Mouse (Mus musculus): ENCODE data around the gene Prdx2. TPM values are rescaled to one million over a fixed set of nuclear protein-coding genes. Genes with fewer than 3 reads are reported as not detected.

Prdx2 gene
- total RNA-seq, 1 experiment = 328 TPM

DNA sequence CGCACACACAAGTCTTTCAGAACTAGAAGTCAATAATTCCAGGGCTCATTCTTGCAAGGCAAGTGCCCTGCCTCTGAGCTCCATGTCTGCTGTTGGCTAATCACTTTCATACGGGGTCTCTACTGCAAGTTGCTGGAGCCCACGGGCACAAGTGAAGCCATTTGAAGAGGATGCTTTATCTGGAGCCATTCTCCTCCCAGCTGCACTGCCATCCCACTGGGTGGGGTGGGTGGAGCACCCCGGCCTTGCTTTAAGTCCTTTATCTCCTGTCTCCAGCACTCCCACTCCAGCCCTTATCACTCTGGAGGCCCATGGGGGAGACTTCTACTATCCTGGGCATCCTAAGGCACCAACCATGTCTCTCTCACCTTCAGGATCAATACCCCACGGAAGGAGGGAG, 1.5 kb downstream of the Prdx2 start:
- no peak for TF ChIP-seq ZNF384 (IDR thresholded peaks at IDR 0.05; ENCODE audit: low read depth, low read length)
- no peak for TF ChIP-seq MAFK (IDR thresholded peaks at IDR 0.05; ENCODE audit: insufficient read depth, low read depth, low read length)
- no peak for TF ChIP-seq HCFC1 (IDR thresholded peaks at IDR 0.05; ENCODE audit: borderline replicate concordance, insufficient read depth, low read length)
- no peak for TF ChIP-seq CHD2 (IDR thresholded peaks at IDR 0.05; ENCODE audit: low read depth, low read length)
- no peak for TF ChIP-seq ZC3H11A (IDR thresholded peaks at IDR 0.05; ENCODE audit: borderline replicate concordance, low read depth, low read length)
- no peak overlapping the region for H3K27ac ChIP-seq (ENCODE audit: insufficient read depth, low read depth, low read length, poor library complexity, severe bottlenecking)
- no peaks in the 10 kb centered on the region for H3K9me3 ChIP-seq (ENCODE audit: control insufficient read depth, insufficient read depth, low read depth, low read length)
- no peak overlapping the region for H3K9ac ChIP-seq (ENCODE audit: insufficient read depth, low read depth, low read length, poor library complexity, severe bottlenecking)
- peaks cover 4 to 16% of the 10 kb centered on the region in 2 experiments; a peak in 3 of 4 replicates for H3K4me1 ChIP-seq (ENCODE audit: control insufficient read depth in 2 of 2, insufficient read depth in 2 of 2, low read length in 2 of 2, poor library complexity in 1 of 2)
- peaks cover 15% of the 10 kb centered on the region for H3K36me3 ChIP-seq (ENCODE audit: control insufficient read depth, insufficient read depth, low read length, poor library complexity, severe bottlenecking)
- peak overlapping the region in 1 of 2 experiments; percentile 96; a peak in 1 of 4 replicates for H3K4me3 ChIP-seq (ENCODE audit: insufficient read depth in 1 of 2, low read depth in 1 of 2, low read length in 2 of 2, poor library complexity in 1 of 2, severe bottlenecking in 1 of 2)
- no peak for DNase-seq (ENCODE audit: low read depth, low spot score)
- in situ Hi-C loops (cut with MboI; ENCODE audit: low sequenced_read_pairs in 2 of 2, unreplicated experiment in 2 of 2) = loop anchor here in 1 of 2 experiments (25.0 kb wide), 1 partner anchor 441 kb away; no protein-coding TSS in a partner anchor

- no peak for DNase-seq (ENCODE audit: low read depth, low spot score)
- Histone ChIP-seq H3K4me1 (ENCODE audit: control insufficient read depth in 2 of 2, insufficient read depth in 2 of 2, low read length in 2 of 2, poor library complexity in 1 of 2) (peaks cover 4 to 7% of the 10 kb centered on the region in 2 experiments; a peak in 1 of 4 replicates), H3K27ac (ENCODE audit: insufficient read depth, low read depth, low read length, poor library complexity, severe bottlenecking) (no peak overlapping the region), H3K9ac (ENCODE audit: insufficient read depth, low read depth, low read length, poor library complexity, severe bottlenecking) (no peak overlapping the region), H3K36me3 (ENCODE audit: control insufficient read depth, insufficient read depth, low read length, poor library complexity, severe bottlenecking) (peaks cover 15% of the 10 kb centered on the region), H3K9me3 (ENCODE audit: control insufficient read depth, insufficient read depth, low read depth, low read length) (no peaks in the 10 kb centered on the region), H3K4me3 (ENCODE audit: insufficient read depth in 1 of 2, low read depth in 1 of 2, low read length in 2 of 2, poor library complexity in 1 of 2, severe bottlenecking in 1 of 2) (no peak overlapping the region)
- no peak for TF ChIP-seq HCFC1 (IDR thresholded peaks at IDR 0.05; ENCODE audit: borderline replicate concordance, insufficient read depth, low read length)
- TF ChIP-seq ZC3H11A (IDR thresholded peaks at IDR 0.05; ENCODE audit: borderline replicate concordance, low read depth, low read length) = no peak
- TF ChIP-seq CHD2 (IDR thresholded peaks at IDR 0.05; ENCODE audit: low read depth, low read length) = no peak
- no peak for TF ChIP-seq MAFK (IDR thresholded peaks at IDR 0.05; ENCODE audit: insufficient read depth, low read depth, low read length)
- TF ChIP-seq ZNF384 (IDR thresholded peaks at IDR 0.05; ENCODE audit: low read depth, low read length) = no peak
- in situ Hi-C loops (cut with MboI; ENCODE audit: low sequenced_read_pairs in 2 of 2, unreplicated experiment in 2 of 2) = loop anchor here in 1 of 2 experiments (25.0 kb wide), 1 partner anchor 439 kb away; no protein-coding TSS in a partner anchor
Measured at GRCm38 (mm10) chr8:84973079-84973478, 3.7 kb downstream of the Prdx2 start.

GRCm38 (mm10) chr8:84973803-84974542, 4.6 kb downstream of the Prdx2 start:
- Histone ChIP-seq H3K36me3 (ENCODE audit: control insufficient read depth, insufficient read depth, low read length, poor library complexity, severe bottlenecking) (peaks cover 15% of the 10 kb centered on the region), H3K4me1 (ENCODE audit: control insufficient read depth in 2 of 2, insufficient read depth in 2 of 2, low read length in 2 of 2, poor library complexity in 1 of 2) (peaks cover 3 to 4% of the 10 kb centered on the region in 2 experiments; a peak in 2 of 4 replicates), H3K9me3 (ENCODE audit: control insufficient read depth, insufficient read depth, low read depth, low read length) (no peaks in the 10 kb centered on the region), H3K9ac (ENCODE audit: insufficient read depth, low read depth, low read length, poor library complexity, severe bottlenecking) (no peak overlapping the region), H3K27ac (ENCODE audit: insufficient read depth, low read depth, low read length, poor library complexity, severe bottlenecking) (no peak overlapping the region), H3K4me3 (ENCODE audit: insufficient read depth in 1 of 2, low read depth in 1 of 2, low read length in 2 of 2, poor library complexity in 1 of 2, severe bottlenecking in 1 of 2) (no peak overlapping the region)
- TF ChIP-seq HCFC1 (IDR thresholded peaks at IDR 0.05; ENCODE audit: borderline replicate concordance, insufficient read depth, low read length) (no peak), ZC3H11A (IDR thresholded peaks at IDR 0.05; ENCODE audit: borderline replicate concordance, low read depth, low read length) (peak; percentile 45; the same call in 1 of the 2 replicates)
- in situ Hi-C loops (cut with MboI; ENCODE audit: low sequenced_read_pairs in 2 of 2, unreplicated experiment in 2 of 2) = loop anchor here in 1 of 2 experiments (25.0 kb wide), 1 partner anchor 438 kb away; no protein-coding TSS in a partner anchor
- DNase-seq (ENCODE audit: low read depth, low spot score) = no peak

DNA sequence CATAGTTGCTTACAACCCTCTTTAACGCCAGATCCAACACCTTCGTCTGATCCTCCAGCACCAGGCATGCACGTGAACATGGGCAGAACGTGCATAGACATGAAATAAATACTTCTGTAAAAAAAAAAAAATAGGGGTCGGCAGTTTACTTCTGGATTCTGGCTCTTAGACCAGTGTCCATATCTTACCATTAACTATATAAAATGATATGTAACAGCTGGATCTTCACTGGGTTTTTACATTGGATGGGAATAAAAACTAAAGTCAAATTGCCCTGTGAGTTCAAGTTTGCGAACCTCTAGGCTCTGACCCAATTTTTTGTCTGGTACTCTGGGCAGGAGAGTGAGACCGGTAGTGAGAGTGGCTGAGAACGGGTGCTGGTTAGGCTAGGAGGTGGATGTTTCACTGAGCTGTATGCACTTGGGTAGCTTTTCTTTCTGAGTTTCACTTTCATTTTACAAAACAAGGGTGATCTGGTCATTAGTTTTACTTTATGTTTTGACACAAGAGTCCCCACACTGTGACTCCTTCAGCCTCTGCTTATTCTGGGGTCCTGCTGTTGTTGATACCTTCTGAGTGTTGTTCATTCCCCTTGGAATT, 5.3 kb downstream of the Prdx2 start:
- peaks cover 4 to 5% of the 10 kb centered on the region in 2 experiments; a peak in 2 of 4 replicates for H3K4me1 ChIP-seq (ENCODE audit: control insufficient read depth in 2 of 2, insufficient read depth in 2 of 2, low read length in 2 of 2, poor library complexity in 1 of 2)
- TF ChIP-seq CHD2 (IDR thresholded peaks at IDR 0.05; ENCODE audit: low read depth, low read length) (no peak), ZNF384 (IDR thresholded peaks at IDR 0.05; ENCODE audit: low read depth, low read length) (no peak), HCFC1 (IDR thresholded peaks at IDR 0.05; ENCODE audit: borderline replicate concordance, insufficient read depth, low read length) (no peak), MAFK (IDR thresholded peaks at IDR 0.05; ENCODE audit: insufficient read depth, low read depth, low read length) (no peak), ZC3H11A (IDR thresholded peaks at IDR 0.05; ENCODE audit: borderline replicate concordance, low read depth, low read length) (no peak)
- DNase-seq (ENCODE audit: low read depth, low spot score) = no peak
- in situ Hi-C loops (cut with MboI; ENCODE audit: low sequenced_read_pairs in 2 of 2, unreplicated experiment in 2 of 2) = loop anchor here in 1 of 2 experiments (25.0 kb wide), 1 partner anchor 438 kb away; no protein-coding TSS in a partner anchor
- no peak overlapping the region for H3K27ac ChIP-seq (ENCODE audit: insufficient read depth, low read depth, low read length, poor library complexity, severe bottlenecking)
- H3K36me3 ChIP-seq (ENCODE audit: control insufficient read depth, insufficient read depth, low read length, poor library complexity, severe bottlenecking) = peaks cover 15% of the 10 kb centered on the region
- no peaks in the 10 kb centered on the region for H3K9me3 ChIP-seq (ENCODE audit: control insufficient read depth, insufficient read depth, low read depth, low read length)
- no peak overlapping the region for H3K9ac ChIP-seq (ENCODE audit: insufficient read depth, low read depth, low read length, poor library complexity, severe bottlenecking)
- no peak overlapping the region for H3K4me3 ChIP-seq (ENCODE audit: insufficient read depth in 1 of 2, low read depth in 1 of 2, low read length in 2 of 2, poor library complexity in 1 of 2, severe bottlenecking in 1 of 2)
